Mouse (Mus musculus): ENCODE results near the gene St14. TPM values are rescaled to one million over a fixed set of nuclear protein-coding genes. Genes with fewer than 3 reads are reported as not detected.
"Not testable (repeated sequence)": the region's sequence is repeated elsewhere in the genome, so short reads cannot be mapped to it uniquely, and the experiment has no call there.

The St14 gene
- under 1 TPM; 0.38 to 0.61 TPM for total RNA-seq (2021)

DNA sequence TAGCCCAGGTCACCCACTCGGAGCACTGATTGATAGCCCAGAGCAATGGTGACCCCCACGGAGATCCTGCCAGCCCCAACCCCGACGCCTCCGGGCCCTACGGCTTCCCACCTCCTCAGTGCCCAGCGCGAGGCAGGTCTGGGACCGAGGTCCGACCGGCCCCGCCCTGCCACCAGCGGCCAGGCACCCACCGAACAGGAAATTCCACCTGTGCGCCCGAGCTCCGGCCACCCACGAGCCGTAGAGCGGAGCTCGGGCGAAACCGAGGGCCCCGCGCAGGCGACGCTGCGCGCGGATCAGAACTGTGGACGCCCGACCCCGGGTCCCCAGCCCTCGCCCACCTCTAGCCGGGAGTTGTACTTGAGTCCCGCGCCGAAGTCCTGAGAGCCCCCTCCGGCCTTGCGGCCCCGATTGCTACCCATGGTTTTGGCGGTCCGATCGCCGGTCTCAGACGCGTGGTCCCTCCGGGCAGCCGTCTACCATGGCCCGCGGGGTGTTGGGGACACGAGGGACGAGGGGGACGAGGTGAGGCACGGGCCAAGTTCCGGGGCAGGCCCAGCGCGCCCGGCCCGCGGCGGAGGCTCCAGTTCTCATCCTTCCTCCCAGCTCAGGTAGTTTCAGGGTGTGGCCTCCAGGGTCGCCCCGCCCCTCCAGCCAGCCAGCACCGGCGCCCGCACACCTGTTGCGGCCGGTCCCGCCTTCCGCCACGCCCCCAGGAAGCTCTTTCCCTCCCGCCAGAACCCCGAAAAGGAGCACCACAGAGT, at the start of gene St14:
TSS of gene St14 (minus strand) at position 649 of the 764 bp plus-strand sequence.
- intact Hi-C loops (cut with DNase I), result no loop called here
- no peak for DNase-seq

DNA sequence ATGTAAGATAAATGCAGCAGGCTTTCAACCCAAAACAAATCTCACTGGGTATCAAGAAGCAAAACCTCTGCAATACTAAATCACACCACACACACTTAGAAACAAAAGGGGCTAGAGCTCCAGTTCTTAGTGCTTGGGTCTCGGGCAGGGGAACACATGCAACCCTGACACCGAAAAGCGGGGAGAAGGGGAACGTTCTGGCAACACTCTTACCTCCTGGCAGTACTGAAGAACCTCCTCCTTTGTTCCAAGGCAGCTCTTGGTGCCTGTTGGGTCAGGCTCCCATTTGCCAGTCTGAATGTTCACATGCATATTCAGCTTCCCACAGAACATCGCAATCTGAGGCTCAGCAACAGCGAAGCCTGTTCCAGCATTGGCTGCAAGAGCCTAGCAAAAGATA, 46.0 kb upstream of the St14 start:
- intact Hi-C loops (cut with DNase I), result no loop called here
- DNase-seq, result no peak

DNA sequence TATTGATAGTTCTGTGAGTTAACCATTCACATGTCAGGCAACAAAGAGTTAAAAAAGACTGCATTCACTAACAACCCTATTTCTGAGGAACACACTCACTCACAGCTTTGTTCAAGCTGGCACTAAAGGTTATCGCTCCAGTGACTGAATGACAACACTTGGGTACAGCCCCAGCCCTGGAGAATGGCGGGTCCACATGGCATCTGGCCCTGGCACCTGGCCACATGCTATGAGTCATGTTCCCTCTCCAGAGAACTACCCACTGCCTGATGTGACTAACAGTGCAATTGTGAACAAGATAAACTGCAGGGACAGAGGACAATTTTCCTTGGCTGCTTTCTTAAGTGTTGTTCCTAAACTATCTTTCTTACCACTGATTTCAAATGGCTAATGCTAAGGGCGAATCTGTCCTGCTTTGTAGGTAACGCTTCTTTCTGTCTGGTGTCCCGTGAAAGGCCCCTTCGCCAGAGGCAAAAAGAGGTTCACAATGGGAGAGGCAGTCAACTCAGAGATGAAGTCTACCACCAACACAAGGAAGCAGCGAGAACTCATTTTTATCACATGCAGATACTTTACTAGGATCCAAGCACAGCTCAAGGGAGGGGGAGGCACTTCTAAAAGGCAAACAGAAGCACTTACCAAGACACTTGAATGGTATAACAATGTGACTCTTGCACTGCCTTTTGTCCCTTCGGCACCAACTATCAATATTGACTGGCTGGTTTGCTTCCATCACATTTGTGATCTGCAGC, 44.9 kb upstream of the St14 start:
- intact Hi-C loops (cut with DNase I), result no loop called here
- peak; percentile 85 to 87 for DNase-seq

DNA sequence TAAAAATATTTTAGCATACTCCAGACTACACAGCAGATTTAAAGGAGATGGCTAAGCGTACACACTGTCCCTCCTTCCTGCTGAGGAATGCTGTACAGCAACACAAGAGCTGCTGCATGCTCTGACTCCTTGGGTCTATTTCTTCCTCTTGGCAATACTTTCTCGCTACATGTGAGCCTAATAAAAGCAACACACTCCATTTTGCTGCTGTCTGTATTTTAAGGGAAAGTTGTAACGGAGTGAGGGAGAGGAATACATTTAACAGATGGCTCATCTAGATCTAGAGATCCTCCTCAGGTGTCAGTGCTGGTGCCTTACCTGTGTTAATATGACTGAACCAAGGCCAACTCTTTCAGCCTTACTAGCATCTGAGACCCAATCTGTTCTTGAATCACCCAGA, 44.3 kb upstream of the St14 start:
- intact Hi-C loops (cut with DNase I), result no loop called here
- no peak for DNase-seq

DNA sequence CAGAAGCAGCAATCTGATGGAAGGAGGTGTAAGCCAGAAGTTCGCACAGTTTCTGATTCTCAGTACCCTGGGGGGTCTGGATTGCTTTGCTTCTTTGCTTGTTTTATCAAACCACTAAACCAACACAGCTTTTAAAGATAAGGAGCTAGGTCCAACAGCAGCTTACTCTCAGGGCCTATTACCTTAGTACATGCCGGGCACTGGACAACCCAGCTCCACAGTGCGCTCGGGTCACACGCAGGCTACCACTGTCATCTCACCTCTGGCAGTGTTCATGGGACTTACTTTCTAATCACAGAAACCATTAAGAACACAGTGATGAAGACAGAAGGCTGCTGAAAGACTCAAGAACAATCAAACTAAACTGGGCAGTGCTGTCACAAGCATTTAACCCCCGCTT, 43.7 kb upstream of the St14 start:
- intact Hi-C loops (cut with DNase I), result no loop called here
- no peak for DNase-seq

DNA sequence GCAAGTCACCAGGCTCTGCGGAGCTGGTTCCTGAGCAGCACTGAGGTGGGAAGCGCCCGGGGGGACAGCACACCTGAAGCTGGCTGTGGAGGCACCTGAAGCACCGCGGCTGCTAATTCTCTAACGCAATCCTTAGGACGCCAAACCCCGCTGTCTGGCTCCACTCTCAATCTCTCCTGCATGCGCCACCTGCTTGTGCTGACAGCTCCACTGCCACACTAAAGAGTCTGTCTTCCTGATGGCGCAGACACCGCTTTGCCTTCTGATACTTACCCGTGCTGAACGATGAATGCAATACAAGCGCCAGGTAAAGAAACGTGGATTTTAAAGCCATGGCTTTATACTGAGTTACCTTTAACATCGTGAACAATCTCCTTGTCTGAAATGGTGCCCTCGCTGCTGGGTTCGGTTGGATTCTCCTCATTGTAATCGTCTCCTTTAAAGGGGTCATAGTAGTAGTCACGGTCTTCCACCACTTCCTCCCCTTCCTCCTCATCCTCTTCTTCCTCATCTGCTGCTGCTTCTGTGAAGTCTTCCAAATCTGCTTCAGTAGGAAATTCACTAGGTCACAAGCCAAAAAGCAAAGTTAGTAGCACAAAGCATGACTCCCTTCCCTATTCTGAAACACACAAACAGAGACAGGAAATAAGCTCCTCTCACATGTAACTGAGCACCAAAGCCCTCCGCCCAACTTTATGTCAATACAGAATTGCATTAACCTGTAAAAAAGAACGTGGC, 36.9 kb upstream of the St14 start:
- intact Hi-C loops (cut with DNase I), result loop anchor here (5.0 kb wide), 1 partner anchor 34 kb away; no protein-coding TSS in a partner anchor
- DNase-seq, result peak in 1 of 2 experiments; percentile 45

DNA sequence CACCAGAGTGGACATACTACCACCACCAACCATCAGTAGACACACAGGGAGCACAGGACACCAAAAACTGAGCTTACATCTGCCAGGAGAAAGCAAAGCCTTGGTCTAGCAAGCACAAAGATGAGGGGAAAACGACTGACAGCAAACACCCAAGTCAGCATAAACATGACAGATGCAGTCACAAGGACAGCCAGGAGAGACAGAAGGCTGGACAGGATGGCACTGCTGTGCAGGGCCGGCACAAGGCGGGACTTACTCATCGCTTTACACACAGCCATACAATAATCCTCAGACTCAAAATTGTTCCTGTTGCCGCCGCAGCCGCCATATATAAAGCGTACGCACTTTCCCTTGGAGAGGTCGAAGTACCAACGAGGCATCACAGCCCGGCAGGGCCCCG, 35.7 kb upstream of the St14 start:
- intact Hi-C loops (cut with DNase I), result loop anchor here (5.0 kb wide), 1 partner anchor 35 kb away; no protein-coding TSS in a partner anchor
- DNase-seq, result no peak

DNA sequence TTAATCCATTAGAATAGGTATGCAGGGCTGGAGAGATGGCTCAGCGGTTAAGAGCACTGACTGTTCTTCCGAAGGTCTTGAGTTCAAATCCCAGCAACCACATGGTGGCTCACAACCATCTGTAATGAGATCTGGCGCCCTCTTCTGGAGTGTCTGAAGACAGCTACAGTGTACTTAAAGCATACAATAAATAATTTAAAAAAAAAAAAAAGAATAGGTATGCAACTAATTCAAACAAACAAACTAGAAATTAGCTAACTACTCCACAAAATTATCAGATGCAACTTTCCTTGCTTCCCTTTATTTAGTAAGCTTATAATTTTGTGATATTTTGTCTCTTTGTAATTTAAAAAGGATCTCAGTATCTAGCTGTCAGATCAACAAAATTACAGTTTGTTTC, 33.9 kb upstream of the St14 start:
- intact Hi-C loops (cut with DNase I), result loop anchor here (2.0 to 5.0 kb wide), 2 partner anchors 37 to 45 kb away; partner anchors contain the start of gene Aplp2
- not testable (repeated sequence) for DNase-seq

DNA sequence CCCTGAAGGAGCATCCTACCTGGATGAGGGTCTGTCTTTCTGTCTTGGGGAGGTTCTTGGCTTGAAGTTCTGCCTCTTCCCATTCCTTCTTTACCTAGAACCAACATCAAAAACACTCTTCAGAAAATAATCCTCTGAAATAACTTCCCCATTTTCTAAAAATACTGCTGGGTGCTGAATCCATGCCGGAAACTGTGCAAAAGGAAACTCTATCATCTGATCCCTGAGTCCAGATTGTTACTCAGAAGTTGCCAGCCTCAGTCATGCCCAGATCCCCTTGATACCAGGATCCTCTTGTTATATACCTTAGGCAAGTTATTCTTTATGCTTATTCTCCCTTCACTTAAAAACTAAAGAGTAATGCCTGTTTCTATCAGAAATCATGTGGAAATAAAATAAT, 31.7 kb upstream of the St14 start:
- DNase-seq, result no peak
- intact Hi-C loops (cut with DNase I), result no loop called here

DNA sequence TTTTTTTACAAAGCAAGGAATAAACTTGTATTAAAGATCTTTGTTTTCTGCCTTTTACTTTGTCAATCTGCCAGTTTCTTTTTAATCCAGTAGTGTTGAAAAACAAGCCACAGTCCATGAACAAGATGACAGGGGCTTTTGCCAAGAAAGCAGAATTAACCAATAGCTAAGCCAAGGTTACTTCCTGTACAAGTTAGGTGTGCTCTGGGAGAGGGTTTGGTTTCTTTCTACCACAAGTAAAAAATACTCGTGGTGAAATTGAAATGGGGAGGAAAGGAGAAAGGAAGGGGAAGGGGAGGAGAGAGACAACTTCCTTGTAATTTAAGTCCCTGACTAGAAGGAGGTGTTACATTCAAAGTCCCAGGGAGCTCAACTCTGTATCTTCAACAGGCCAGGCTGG, 31.3 kb upstream of the St14 start:
- intact Hi-C loops (cut with DNase I), result no loop called here
- DNase-seq, result no peak

DNA sequence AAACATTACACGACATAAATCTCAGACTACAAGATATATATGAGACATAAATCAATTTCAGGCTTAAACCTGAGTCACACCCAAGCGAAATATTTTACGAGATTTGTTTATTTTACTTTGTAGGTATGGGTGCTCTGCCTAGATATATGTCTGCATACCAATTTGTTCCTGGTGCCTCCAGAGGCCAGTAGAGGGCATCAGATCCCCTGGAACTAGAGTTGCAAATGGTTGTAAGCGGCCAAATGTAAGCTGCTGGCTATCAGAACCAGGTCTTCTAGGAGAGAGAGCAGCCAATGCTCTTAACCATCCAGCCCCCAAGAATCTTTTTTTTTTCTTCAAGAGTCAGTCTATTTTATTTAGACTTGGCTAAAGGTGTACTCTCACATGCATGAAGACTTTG, 28.3 kb upstream of the St14 start:
- DNase-seq, result no peak
- intact Hi-C loops (cut with DNase I), result no loop called here

DNA sequence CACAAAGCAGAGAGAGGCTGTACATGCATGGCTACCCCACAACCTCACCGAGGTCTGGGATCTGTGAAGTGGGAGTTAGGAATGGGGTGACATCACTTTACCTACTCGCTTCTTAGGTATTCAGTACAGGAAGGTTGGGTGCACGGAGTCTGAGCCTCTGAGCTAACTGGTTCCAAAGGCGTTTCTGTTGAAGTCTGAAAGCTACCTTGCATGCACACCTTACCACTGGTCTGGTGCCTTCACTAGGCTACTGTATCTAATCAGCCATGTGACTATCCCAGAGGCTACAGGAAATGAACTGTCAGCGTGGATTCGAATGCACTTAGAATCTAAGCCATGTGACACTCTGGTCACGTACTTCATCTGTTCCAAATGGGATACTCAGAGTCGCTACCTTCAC, 24.9 kb upstream of the St14 start:
- DNase-seq, result no peak
- intact Hi-C loops (cut with DNase I), result no loop called here

DNA sequence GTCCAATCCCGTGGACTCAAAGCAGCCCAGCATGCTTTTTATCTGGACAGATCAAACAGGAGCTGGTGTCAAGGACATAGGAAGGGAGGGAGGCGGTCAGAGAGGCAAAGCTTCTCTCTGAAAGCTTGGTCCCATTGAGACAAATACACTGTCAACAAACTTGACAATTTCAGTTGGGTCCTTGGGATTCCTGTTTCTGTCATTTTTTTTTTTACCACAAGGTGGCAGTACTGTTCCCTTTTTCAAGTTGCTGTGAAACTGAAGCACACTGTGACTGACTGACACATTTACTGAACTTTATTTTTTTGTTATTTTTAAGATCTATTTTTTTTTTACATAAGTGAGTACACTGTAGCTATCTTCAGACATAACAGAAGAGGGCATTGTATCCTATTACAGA, 19.4 kb upstream of the St14 start:
- intact Hi-C loops (cut with DNase I), result loop anchor here (1.0 to 5.0 kb wide), 3 partner anchors 131 to 251 kb away; partner anchors contain the start of gene Prdm10
- no peak for DNase-seq

DNA sequence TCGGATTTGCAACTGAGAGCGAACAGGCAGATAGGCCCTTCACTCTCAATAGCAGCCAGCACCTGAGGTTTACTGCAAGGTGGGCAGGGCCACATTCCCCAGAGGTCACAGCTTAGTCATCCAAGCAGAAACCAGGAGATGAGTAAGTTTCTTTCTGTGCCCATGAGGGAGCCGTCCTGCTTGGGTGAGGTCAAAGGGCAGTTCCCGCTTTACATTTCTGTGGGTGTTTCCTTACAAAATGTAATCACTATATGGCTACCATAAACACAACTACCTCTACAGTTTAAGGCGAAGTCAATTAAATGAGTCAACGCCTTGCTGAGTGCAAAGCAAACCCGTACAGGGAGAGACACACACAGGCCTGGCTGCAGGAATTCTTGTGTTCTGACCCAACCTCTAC, 16.5 kb upstream of the St14 start:
- intact Hi-C loops (cut with DNase I), result no loop called here

DNA sequence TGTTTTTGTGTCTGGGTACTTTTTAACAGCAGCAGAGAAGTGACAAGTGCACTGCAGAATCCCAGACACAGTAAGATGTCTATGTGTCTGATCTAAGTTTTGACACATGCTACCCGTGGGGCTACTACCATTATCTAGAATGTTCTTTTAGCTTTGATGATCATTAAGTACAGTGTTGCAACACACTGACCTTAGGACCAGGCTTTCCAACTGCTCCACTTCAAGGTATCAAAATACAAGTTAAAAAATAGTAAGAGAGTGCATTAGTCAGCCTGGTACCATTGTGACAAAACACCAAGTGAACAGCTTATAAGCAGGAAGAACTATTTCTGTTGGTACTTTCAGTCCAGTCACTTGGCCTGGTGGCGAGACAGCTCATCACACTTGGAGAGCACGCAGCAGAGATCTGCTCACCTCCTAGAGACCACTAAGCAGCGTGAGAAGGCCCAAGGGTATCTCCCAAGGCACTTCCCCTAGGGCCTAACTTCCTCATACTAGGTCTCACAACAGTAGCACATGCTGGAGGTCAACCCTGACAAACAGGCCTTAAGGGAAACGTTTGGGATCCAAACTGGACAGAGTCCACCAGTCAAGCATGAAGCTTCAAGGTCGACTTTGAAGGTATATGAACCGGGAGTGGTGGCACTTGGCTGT, 13.7 kb upstream of the St14 start:
- no peak for DNase-seq
- intact Hi-C loops (cut with DNase I), result no loop called here

More for the DNA sequence above, 16.5 kb upstream of the St14 start:
- DNase-seq, result no peak

DNA sequence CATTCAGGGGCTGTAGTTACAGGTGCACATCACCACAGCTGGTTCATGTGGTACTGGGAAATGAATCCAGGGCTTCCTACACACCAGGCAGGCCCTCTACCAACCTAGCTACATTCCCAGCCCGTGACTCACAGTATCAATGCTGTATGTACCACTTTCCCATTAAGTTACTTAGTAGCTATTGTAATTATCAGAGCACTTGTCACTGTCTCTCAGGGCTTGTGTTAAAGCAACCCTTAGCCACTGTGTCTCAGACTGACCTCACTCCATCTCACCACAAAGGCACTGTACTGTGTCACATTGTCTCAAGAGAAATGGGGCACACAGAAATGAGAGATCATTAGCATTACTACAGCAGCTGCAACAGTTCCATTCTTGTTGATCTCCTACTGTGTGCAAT, 11.3 kb upstream of the St14 start:
- no peak for DNase-seq
- intact Hi-C loops (cut with DNase I), result no loop called here

DNA sequence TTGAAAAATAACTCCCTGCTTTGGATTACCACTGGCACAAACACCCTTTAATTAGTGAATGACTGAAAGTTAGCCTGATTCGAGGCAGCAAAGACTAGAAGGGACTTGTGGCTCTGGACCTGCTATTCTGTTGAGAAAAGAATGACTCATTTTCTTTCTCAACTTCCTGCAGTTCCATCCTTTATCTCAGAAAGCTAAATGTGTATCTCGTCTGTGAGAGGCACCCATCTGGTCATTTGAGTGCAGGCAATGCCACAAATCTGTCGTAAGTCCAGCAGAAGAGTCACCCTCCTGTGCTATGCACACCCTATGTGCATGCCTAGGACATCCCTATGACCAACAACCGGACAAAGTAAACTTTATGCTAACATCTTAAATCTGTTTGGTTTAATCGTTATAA, 1.5 kb upstream of the St14 start:
- intact Hi-C loops (cut with DNase I), result no loop called here
- DNase-seq, result no peak

DNA sequence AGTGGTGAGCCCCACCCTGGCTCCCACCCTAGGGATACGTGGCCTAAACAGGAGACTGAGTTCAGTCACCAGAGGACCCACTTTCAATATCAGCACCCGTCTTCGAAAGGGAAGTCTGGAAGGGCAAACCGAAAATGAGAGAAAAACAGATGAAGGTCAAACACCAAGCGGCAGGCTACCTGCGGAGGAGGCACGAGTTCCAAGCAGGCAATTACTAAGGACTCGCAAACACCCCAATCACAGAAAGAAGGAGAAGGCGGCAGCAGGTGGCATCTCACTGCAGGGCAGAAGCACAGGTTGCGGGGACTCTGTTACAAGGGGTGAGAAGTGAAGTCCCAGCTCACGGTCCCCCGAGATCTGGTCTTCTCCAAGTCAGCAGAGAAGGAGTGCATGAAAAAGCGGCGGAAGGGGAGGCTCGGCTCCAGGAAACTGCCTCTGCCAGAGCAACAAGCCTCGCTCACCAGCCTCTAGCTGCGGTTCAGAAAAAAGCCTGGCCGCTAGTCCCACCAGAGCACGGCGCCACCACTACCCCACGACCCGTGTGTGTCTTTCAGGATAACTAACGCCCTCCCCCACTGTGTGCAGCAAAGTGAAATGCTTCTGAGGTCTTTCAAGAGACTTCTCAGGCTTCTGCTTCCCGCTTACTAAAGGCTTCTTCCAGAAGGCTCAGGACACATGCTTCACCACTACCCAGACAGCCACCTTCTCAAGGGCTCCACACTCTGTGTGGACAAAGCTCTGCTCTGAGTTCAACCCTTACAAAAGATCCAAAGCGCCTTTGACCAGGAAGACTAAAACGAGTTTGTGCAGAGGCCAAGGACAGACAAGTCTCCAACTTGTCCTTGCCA, 1.1 kb downstream of the St14 start:
- DNase-seq, result no peak
- intact Hi-C loops (cut with DNase I), result no loop called here

DNA sequence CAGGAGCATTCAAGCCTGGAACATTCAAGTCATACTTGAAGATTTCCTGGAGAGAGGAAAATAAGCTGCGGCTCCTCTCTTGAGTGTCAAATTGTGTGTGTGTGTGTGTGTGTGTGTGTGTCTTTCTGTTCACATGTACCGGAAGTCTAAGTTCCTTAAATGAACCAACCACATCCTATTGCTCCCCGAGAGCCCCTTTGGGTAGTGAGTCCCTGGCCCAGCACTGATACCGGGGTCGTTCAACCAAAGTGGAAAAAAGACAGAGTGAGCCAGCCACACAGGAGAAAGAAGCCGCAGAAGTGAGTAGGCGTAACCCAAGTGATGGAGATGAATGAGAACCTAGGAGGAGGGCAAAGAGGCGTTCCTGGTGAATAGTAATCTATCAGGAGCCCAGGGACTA, 1.7 kb downstream of the St14 start:
- no peak for DNase-seq
- intact Hi-C loops (cut with DNase I), result no loop called here
